Mouse (Mus musculus): Measurements from ENCODE around the gene Zfp800.

GRCm38 (mm10) chr6:28428290-28428689 lies 30.5 kb upstream of the Zfp800 start, which contains the start of gene Gcc1:
- TF ChIP-seq CHD2 (IDR thresholded peaks at IDR 0.05; ENCODE audit: low read depth, low read length) (no peak), ZNF384 (IDR thresholded peaks at IDR 0.05; ENCODE audit: low read depth, low read length) (no peak), HCFC1 (IDR thresholded peaks at IDR 0.05; ENCODE audit: borderline replicate concordance, insufficient read depth, low read length) (no peak), ZC3H11A (IDR thresholded peaks at IDR 0.05; ENCODE audit: borderline replicate concordance, low read depth, low read length) (no peak)
